Mouse (Mus musculus): ENCODE measurements around the gene Fmnl1. TPM values are rescaled to one million over a fixed set of nuclear protein-coding genes. Genes with fewer than 3 reads are reported as not detected.

Gene Fmnl1
- polyA plus RNA-seq, 1 experiment from 2014 or later, result 7.5 TPM

DNA sequence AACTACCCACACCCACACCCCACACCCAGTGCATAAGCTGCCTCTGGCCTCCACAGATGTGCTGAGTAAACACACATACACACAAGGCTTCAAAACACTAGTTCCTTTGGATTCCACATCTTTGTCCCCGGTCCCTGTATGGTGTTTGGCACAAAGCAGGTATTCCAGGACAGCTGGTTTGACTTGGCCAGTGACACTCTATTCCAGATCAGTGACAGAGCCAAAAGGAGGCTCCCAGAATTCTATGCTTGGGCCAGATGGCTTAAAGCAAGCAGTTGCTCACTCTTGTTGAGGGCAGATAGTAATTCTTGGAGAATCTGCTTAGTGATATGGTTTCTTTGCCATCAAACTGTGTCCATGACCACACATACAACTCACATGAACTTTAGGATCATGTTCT is 63.5 kb downstream of the Fmnl1 start:
- WGBS, result 78% methylated on average over 1 of the region's 1 CpGs

DNA sequence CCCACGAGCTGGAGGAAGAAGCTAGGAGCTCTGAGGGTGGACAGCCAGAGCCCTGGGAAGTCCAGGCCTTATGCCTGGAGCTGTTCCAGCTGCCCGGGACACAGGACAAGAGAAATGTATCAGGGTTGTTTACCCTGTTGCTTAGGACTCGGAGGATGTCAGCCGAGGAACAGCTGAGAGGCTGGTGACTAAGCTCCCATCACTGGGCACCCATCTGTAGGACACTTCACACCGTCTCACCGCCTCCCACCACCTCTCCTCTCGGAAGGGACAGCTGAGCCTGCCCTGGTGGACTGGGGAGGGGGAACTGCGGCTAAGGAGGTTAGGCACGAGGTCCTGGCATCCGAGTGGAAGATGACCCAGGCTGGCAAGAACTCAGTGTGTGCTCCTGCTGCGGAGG is 64.8 kb downstream of the Fmnl1 start:
- Histone ChIP-seq H3K4me2 (no peak overlapping the region), H3K27me3 (replicated peaks) (no peaks in the 10 kb centered on the region), H3K4me3 (no peak overlapping the region), H3K27ac (no peak overlapping the region), H3K4me1 (no peaks in the 10 kb centered on the region; the same call in 1 of the 2 replicates), H3K36me3 (replicated peaks) (peaks cover 8% of the 10 kb centered on the region; the same call in 1 of the 2 replicates), H3K9me3 (no peaks in the 10 kb centered on the region), H3K9ac (no peak overlapping the region)
- WGBS, result 79% methylated on average over 11 of the region's 11 CpGs
- no peak for ATAC-seq (replicated peaks)

More for the DNA sequence above, 63.5 kb downstream of the Fmnl1 start:
- Histone ChIP-seq H3K9me3 (no peaks in the 10 kb centered on the region), H3K36me3 (replicated peaks) (peaks cover 18% of the 10 kb centered on the region), H3K9ac (no peak overlapping the region), H3K4me2 (no peak overlapping the region), H3K4me1 (no peaks in the 10 kb centered on the region; the same call in 1 of the 2 replicates), H3K4me3 (no peak overlapping the region), H3K27ac (no peak overlapping the region), H3K27me3 (replicated peaks) (no peaks in the 10 kb centered on the region)
- no peak for ATAC-seq (replicated peaks)

DNA sequence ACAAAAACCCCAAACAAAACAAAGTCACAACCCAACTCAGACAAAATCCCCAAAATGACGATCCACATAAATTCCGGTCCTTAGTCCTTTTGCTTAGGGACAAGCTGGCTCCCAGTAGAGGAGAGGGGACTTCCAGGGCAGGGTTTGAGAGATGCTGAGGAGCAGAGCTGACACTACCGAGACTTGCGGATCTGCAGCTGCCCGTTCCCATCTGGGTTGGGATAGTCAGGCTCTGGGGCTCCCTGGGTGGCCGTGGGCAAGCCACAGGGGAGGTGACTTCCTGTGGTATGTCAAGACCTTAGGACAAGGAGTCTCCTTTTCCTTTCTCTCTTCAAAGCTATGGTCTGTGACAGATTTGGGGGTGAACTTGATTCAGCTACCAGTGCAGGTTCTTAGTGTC is 65.5 kb downstream of the Fmnl1 start:
- Histone ChIP-seq H3K9me3 (no peaks in the 10 kb centered on the region), H3K36me3 (replicated peaks) (peaks cover 3% of the 10 kb centered on the region; the same call in 1 of the 2 replicates), H3K9ac (no peak overlapping the region), H3K4me1 (no peaks in the 10 kb centered on the region; the same call in 1 of the 2 replicates), H3K4me2 (no peak overlapping the region), H3K27ac (no peak overlapping the region), H3K27me3 (replicated peaks) (no peaks in the 10 kb centered on the region), H3K4me3 (no peak overlapping the region)
- ATAC-seq (replicated peaks), result no peak
- 87% methylated on average over 6 of the region's 6 CpGs for WGBS

DNA sequence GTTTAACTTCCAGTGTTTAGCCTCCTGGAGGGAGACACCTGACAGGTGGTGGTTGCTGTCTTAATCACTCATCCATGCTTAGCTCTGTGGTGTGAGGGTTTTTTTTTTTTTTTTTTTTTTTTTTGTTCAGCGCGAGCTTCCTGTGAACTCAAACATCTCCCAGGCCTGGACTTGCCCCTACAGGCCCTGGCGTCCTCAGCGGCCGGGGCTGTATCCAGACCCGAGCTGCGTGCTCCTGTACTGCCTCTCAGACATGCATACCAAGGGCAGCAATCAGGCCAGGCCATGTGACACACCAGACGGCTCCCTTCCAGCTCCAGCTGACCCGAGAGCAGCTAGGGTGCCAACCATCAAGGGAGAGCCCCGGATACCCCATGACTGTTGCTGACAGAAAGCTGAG is 66.0 kb downstream of the Fmnl1 start:
- ATAC-seq (replicated peaks), result no peak
- no peaks in the 10 kb centered on the region for H3K27me3 ChIP-seq (replicated peaks)
- 86% methylated on average over 10 of the region's 10 CpGs for WGBS

DNA sequence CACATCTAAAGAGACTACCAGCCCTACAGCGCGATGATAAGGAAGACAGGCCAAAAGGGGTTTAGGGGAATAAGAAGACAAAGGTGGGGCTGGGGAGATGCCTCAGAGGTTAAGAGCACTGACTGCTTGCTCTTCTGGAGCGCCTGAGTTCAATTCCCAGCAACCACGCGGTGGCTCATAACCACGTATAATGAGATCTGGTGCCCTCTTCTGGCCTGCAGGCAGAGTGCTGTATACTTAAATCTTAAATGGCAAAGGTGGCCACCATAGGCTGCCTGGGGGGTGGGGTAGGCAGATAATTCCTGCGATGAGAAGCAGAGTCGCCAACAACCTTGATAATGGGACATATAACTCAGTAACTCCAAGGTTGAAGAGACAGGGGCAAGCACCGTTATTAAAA is 66.8 kb downstream of the Fmnl1 start:
- no peak for ATAC-seq (replicated peaks)
- peaks cover 3% of the 10 kb centered on the region; the same call in 1 of the 2 replicates for H3K4me1 ChIP-seq

More for the DNA sequence above, 66.0 kb downstream of the Fmnl1 start:
- Histone ChIP-seq H3K27ac (no peak overlapping the region), H3K4me1 (peaks cover 3% of the 10 kb centered on the region; the same call in 1 of the 2 replicates), H3K4me3 (no peak overlapping the region), H3K9ac (no peak overlapping the region), H3K9me3 (no peaks in the 10 kb centered on the region), H3K4me2 (no peak overlapping the region), H3K36me3 (replicated peaks) (peaks cover 3% of the 10 kb centered on the region; the same call in 1 of the 2 replicates)

DNA sequence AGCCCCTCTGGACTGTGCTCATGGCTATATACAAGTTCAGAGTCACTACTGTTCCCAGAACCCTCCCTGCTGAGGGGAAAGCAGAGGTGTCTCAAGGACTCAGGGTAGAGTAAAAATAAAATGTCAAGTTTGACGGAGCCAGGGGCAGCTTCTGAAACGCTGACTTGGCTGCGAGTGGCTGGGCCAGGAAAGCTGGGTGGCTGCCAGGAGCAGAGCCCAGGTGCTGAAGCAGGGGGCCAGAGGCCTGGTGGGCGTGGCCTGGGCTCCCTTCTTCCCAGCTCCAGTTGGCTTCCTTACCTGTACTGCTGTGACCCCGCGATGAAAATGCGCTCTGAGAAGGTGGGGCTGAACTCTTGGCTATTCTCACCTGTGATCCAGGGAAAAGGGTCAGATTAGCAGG is 69.8 kb downstream of the Fmnl1 start:
- H3K4me1 ChIP-seq, result 0 out of 2 replicates have a peak, but pooled peaks cover 3% of the 10 kb centered on the region
- H3K9ac ChIP-seq, result no peak overlapping the region
- no peaks in the 10 kb centered on the region for H3K9me3 ChIP-seq
- no peak overlapping the region for H3K4me2 ChIP-seq
- no peaks in the 10 kb centered on the region for H3K27me3 ChIP-seq (replicated peaks)
- ATAC-seq (replicated peaks), result no peak
- WGBS, result 58% methylated on average over 7 of the region's 7 CpGs
- peaks cover 3% of the 10 kb centered on the region; the same call in 1 of the 2 replicates for H3K36me3 ChIP-seq (replicated peaks)
- H3K4me3 ChIP-seq, result no peak overlapping the region
- H3K27ac ChIP-seq, result no peak overlapping the region

More for the DNA sequence above, 66.8 kb downstream of the Fmnl1 start:
- H3K9me3 ChIP-seq, result no peaks in the 10 kb centered on the region
- no peak overlapping the region for H3K4me2 ChIP-seq
- H3K4me3 ChIP-seq, result no peak overlapping the region
- no peak overlapping the region for H3K9ac ChIP-seq
- H3K27ac ChIP-seq, result no peak overlapping the region
- peaks cover 3% of the 10 kb centered on the region; the same call in 1 of the 2 replicates for H3K36me3 ChIP-seq (replicated peaks)
- no peaks in the 10 kb centered on the region for H3K27me3 ChIP-seq (replicated peaks)
- WGBS, result 76% methylated on average over 9 of the region's 9 CpGs

DNA sequence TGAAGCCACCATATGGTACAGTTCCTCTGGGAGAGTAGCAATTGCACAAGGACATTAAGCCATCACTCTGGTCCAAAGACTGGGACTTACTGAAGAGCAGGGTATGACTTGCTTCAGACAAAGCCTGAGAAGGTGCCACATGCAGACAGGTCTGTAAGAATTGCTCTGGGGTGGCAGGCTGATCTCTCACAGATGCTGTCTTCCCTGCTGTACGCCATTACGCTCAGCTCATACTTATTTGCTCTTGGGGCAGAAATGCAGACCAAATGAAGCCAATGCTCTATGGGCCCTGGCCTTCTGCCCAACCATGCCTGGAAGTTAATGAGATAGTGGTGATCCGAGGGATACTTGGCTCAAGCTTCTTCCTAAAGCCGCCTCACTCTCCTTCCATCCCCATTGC is 73.9 kb downstream of the Fmnl1 start:
- peaks cover 31% of the 10 kb centered on the region for H3K4me1 ChIP-seq
- no peaks in the 10 kb centered on the region for H3K27me3 ChIP-seq (replicated peaks)
- ATAC-seq (replicated peaks), result no peak
- WGBS, result 73% methylated on average over 4 of the region's 4 CpGs
- H3K4me2 ChIP-seq, result no peak overlapping the region
- H3K27ac ChIP-seq, result no peak overlapping the region
- no peak overlapping the region for H3K9ac ChIP-seq
- H3K36me3 ChIP-seq (replicated peaks), result no peaks in the 10 kb centered on the region
- no peak overlapping the region for H3K4me3 ChIP-seq
- H3K9me3 ChIP-seq, result no peaks in the 10 kb centered on the region

DNA sequence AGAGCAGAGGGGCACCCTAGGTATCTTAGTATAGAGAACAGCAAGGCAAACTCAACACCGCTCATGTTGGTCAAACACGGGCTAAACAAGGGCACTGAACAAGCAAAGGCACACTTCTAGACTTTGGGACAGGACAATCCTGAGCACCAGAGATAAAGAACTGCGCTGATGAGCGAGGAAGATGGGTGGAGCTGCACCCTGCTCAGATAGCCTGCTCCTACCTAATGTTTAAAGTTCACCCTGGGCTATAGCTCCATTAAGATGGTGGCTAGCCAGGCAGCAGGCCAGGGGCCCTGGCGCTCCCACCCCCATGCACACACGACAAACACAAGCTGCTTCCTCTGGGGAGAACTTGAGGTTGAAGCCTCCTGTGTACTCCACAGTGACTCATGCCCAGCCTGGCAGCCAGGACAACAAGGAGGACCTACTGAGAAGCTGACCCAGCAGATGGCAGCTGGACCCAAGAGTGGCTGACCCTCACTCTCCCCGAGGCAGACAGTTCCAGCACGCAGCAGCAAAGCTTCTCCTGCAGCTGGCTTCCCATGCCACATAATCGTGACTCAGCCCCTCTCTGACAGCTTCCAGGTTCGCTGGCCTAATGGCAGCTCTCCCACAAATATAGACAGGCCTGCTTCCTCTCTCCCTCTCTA is 75.3 kb downstream of the Fmnl1 start:
- Histone ChIP-seq H3K9me3 (no peaks in the 10 kb centered on the region), H3K27me3 (replicated peaks) (no peaks in the 10 kb centered on the region), H3K27ac (no peak overlapping the region), H3K4me2 (no peak overlapping the region), H3K4me1 (peaks cover 31% of the 10 kb centered on the region), H3K9ac (no peak overlapping the region), H3K36me3 (replicated peaks) (no peaks in the 10 kb centered on the region), H3K4me3 (no peak overlapping the region)
- ATAC-seq (replicated peaks), result no peak
- WGBS, result 74% methylated on average over 10 of the region's 10 CpGs

DNA sequence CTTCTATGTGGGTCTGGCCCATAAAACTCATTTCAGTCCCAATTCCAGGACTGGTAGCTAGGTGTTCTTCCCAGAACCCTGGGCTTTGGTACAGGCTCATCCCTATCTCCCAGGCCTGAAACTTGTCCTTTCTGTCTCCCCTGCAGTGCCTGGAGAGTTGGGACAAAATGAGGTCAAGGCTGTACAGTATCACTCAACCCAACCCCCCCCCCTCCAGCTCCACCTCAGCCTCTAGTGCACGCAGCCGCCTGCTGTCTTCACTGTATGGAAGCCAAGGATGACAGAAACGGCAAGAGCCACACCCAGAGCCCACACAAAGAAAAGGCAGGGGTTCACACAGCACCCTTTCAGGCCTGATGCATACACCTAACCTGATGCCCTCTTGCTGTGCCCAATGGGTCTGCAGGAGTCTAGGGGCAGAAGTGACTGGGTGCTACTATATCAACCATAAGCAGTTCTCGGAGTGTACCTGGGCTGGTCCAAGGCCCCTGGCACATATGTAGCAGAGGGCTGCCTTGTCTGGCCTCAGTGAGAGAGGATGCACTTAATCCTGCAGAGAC is 75.9 kb downstream of the Fmnl1 start:
- no peak for ATAC-seq (replicated peaks)
- Histone ChIP-seq H3K4me2 (no peak overlapping the region), H3K4me1 (peaks cover 28% of the 10 kb centered on the region), H3K27me3 (replicated peaks) (no peaks in the 10 kb centered on the region), H3K27ac (no peak overlapping the region), H3K4me3 (no peak overlapping the region), H3K9me3 (no peaks in the 10 kb centered on the region), H3K36me3 (replicated peaks) (no peaks in the 10 kb centered on the region), H3K9ac (no peak overlapping the region)
- WGBS, result 58% methylated on average over 4 of the region's 4 CpGs

DNA sequence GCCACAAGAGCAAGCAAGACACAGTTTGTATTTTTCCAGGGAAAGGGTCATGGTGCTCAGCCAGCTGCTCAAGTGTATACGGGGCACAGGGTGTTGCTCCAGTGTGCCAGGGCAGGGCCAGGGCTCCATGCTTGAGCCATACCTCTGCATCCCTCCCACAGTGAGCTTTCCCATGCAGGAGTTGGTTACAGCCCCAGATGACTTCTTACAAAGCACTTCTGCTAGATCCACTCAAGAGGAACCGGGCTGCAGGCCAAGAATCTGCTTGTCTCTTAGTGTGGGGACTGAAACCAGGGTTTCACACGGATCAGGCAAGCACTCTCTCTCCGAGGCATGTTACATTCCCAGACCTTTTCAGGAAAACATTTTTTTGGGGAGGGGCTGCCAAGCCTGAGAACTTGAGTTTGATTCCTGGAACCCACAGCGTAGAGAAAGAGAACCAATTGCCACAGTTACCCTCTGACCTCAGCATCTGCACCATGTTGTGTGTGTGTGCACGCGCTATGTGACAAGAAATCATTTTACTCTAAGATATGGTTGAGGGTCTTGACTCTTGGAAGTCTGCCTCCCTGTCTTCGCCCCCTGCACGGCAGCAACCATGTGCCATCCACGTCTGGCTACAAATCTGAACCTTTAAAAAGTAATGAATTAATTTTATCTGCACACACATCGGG is 76.7 kb downstream of the Fmnl1 start:
- no peak overlapping the region for H3K4me3 ChIP-seq
- H3K27ac ChIP-seq, result peak overlapping the region; percentile 40; the same call in 1 of the 2 replicates
- ATAC-seq (replicated peaks), result 0 out of 2 replicates have a peak, but pooled peaks have one; percentile 27

More for the DNA sequence above, 76.7 kb downstream of the Fmnl1 start:
- Histone ChIP-seq H3K27me3 (replicated peaks) (no peaks in the 10 kb centered on the region), H3K4me2 (no peak overlapping the region), H3K9ac (no peak overlapping the region), H3K36me3 (replicated peaks) (no peaks in the 10 kb centered on the region), H3K4me1 (peaks cover 28% of the 10 kb centered on the region), H3K9me3 (no peaks in the 10 kb centered on the region)
- WGBS, result 64% methylated on average over 11 of the region's 11 CpGs
